Mouse (Mus musculus) neural tube, embryonic 11.5 days (tissue): Measurements from ENCODE around the gene Adck2. TPM values are rescaled to one million over a fixed set of nuclear protein-coding genes. Genes with fewer than 3 reads are reported as not detected.

ENCODE experiments used
- ATAC-seq: fragments of 200-750 bp; cut with Nextera tagmentation; 2 replicates; pipeline ENCODE4 v1.8.0; 2017; ENCODE audit warnings: moderate number of reproducible peaks, mild to moderate bottlenecking, moderate TSS enrichment, moderate library complexity; ENCODE audit not compliant: insufficient read depth, low FRiP score, low TSS enrichment
- DNase-seq: peaks from one replicate; pipeline ENCODE4 v3.0.0-alpha.2; 2015; ENCODE audit warnings: low spot score
- H3K27ac ChIP-seq: fragments of 300-500 bp; sonication (generic); 2 replicates; pipeline ENCODE4 v1.5.1; 2014; ENCODE audit warnings: low read depth, mild to moderate bottlenecking, low read length
- H3K27me3 ChIP-seq: fragments of 300-500 bp; sonication (generic); 2 replicates; pipeline ENCODE4 v1.6.1; 2014; ENCODE audit warnings: mild to moderate bottlenecking, low read length, mixed read lengths; ENCODE audit not compliant: control insufficient read depth, insufficient read depth
- H3K36me3 ChIP-seq: fragments of 300-500 bp; sonication (generic); 2 replicates; pipeline ENCODE4 v1.6.1; 2014; ENCODE audit warnings: mild to moderate bottlenecking, low read length, moderate library complexity, mixed read lengths; ENCODE audit not compliant: control insufficient read depth, insufficient read depth
- H3K4me1 ChIP-seq: fragments of 300-500 bp; sonication (generic); 2 replicates; pipeline ENCODE4 v1.6.1; 2014; ENCODE audit warnings: low read length, mixed read lengths; ENCODE audit not compliant: control insufficient read depth, insufficient read depth
- H3K4me2 ChIP-seq: fragments of 300-500 bp; sonication (generic); 2 replicates; pipeline ENCODE4 v1.6.1; 2014; ENCODE audit warnings: low read depth, mild to moderate bottlenecking, moderate library complexity
- H3K4me3 ChIP-seq: fragments of 300-500 bp; sonication (generic); 2 replicates; pipeline ENCODE4 v1.5.1; 2014; ENCODE audit warnings: low read depth, low read length
- H3K9ac ChIP-seq: fragments of 300-500 bp; sonication (generic); 2 replicates; pipeline ENCODE4 v1.6.1; 2014; ENCODE audit warnings: mild to moderate bottlenecking, low read length
- H3K9me3 ChIP-seq: fragments of 300-500 bp; sonication (generic); 2 replicates; pipeline ENCODE4 v1.6.1; 2016; ENCODE audit warnings: low read length; ENCODE audit not compliant: control insufficient read depth
- WGBS: fragments of 180-500 bp; shearing (Covaris S2); extraction: QIAGEN DNeasy Blood & Tissue Kit; methylation state at CpG from one replicate; pipeline ENCODE4 v1.1.7; 2014; 5-methylcytosine and 5-hydroxymethylcytosine counted together
- polyA plus RNA-seq: library from polyadenylated mRNA; unstranded; fragments of >200 nt; fragmentation: Nextera tagmentation; extraction: Ambion mirVana; gene quantifications from 2 replicates; pipeline ENCODE4 v1.2.1, GENCODE M21; 2014

The Adck2 gene
- polyA plus RNA-seq, 1 experiment from 2014 or later, result 32.3 TPM

- WGBS, result 96% methylated on average over 3 of the region's 3 CpGs
- no peaks in the 10 kb centered on the region for H3K27me3 ChIP-seq
- DNase-seq, result no peak
- no peak overlapping the region for H3K9ac ChIP-seq
- no peak overlapping the region for H3K4me2 ChIP-seq
- no peaks in the 10 kb centered on the region for H3K9me3 ChIP-seq
- no peaks in the 10 kb centered on the region for H3K4me1 ChIP-seq
- peaks cover 6% of the 10 kb centered on the region; the same call in 1 of the 2 replicates for H3K36me3 ChIP-seq
- no peak overlapping the region for H3K4me3 ChIP-seq
- no peak overlapping the region for H3K27ac ChIP-seq
- no peak for ATAC-seq
Observed at GRCm38 (mm10) chr6:39600851-39601250, 27.2 kb downstream of the Adck2 start.

- ATAC-seq (no peak), DNase-seq (no peak)
- Histone ChIP-seq H3K4me2 (no peak overlapping the region), H3K4me1 (no peaks in the 10 kb centered on the region), H3K36me3 (peaks cover 6% of the 10 kb centered on the region; the same call in 1 of the 2 replicates), H3K27me3 (no peaks in the 10 kb centered on the region), H3K9ac (no peak overlapping the region), H3K4me3 (no peak overlapping the region), H3K27ac (no peak overlapping the region), H3K9me3 (no peaks in the 10 kb centered on the region)
- 92% methylated on average over 3 of the region's 3 CpGs for WGBS
Observed at GRCm38 (mm10) chr6:39601828-39602227, 28.2 kb downstream of the Adck2 start.

DNA sequence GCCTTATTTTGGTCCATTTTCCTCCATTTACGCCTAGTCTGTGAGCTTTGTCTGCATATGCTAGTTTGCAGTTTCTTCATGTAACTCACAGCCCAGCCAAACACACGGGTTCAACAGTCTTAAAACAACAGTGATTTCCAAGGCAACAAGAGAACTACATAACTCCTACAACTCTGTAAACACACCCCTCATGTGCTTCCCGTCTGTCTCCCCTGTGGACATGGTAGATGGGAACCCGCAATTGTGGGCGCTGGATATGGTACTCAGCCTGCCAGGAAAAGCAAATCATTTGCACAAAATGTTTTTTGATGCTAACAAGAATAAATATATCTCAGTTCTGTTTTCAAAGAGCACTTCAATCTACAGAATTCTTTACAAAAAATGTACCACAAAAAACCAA is 30.9 kb downstream of the Adck2 start:
- Histone ChIP-seq H3K4me3 (no peak overlapping the region), H3K27ac (no peak overlapping the region), H3K9ac (no peak overlapping the region), H3K27me3 (no peaks in the 10 kb centered on the region), H3K36me3 (peaks cover 2% of the 10 kb centered on the region; the same call in 1 of the 2 replicates), H3K4me2 (no peak overlapping the region), H3K9me3 (no peaks in the 10 kb centered on the region), H3K4me1 (no peaks in the 10 kb centered on the region)
- WGBS, result 84% methylated on average over 5 of the region's 5 CpGs
- DNase-seq (no peak), ATAC-seq (no peak)

DNA sequence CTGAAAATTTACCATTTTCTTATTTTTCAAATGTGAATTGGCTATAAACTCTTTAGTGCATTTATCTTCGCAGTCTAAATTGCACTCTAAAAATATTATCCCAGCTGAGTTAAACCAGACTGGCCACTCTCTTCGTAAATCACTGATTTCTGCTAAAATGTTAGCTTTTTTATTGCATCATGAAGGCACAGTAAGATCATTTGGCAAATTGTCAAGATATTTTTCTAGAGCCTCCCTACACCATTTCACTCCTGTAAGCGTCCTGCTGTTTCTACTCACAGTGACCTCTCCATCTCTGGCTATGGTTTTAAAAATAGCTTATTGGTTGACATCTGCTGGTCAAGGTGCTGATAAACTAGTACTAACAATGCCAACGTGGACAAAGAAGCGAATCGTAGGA is 32.4 kb downstream of the Adck2 start:
- DNase-seq, result no peak
- Histone ChIP-seq H3K36me3 (no peaks in the 10 kb centered on the region), H3K9me3 (no peaks in the 10 kb centered on the region), H3K9ac (no peak overlapping the region), H3K4me1 (no peaks in the 10 kb centered on the region), H3K4me2 (no peak overlapping the region), H3K4me3 (no peak overlapping the region), H3K27me3 (no peaks in the 10 kb centered on the region), H3K27ac (no peak overlapping the region)
- WGBS, result 92% methylated on average over 6 of the region's 6 CpGs
- ATAC-seq, result no peak

DNA sequence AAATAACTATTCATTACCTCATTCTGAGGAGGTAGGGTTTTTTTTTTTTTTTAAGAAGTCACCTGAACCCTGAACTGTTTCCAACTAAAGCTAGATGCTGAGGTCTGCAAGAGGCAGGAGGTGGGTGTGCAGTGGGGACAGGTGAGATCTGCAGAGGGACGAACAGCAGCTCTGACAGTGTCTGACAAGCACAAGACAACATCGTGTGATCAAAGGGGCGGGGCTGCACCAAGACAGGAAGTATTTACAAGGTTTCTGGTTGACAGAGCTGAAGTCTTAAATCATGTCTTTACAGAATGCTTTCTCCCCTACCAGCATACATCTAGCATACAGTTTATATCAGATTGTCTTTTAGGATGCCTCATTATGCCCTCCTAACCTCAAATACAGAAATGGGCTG is 33.2 kb downstream of the Adck2 start:
- WGBS, result 85% methylated on average over 3 of the region's 3 CpGs
- H3K9ac ChIP-seq, result no peak overlapping the region
- no peaks in the 10 kb centered on the region for H3K4me1 ChIP-seq
- H3K27me3 ChIP-seq, result no peaks in the 10 kb centered on the region
- H3K27ac ChIP-seq, result no peak overlapping the region
- H3K4me2 ChIP-seq, result no peak overlapping the region
- DNase-seq (no peak), ATAC-seq (no peak)
- H3K36me3 ChIP-seq, result no peaks in the 10 kb centered on the region
- no peak overlapping the region for H3K4me3 ChIP-seq
- no peaks in the 10 kb centered on the region for H3K9me3 ChIP-seq

DNA sequence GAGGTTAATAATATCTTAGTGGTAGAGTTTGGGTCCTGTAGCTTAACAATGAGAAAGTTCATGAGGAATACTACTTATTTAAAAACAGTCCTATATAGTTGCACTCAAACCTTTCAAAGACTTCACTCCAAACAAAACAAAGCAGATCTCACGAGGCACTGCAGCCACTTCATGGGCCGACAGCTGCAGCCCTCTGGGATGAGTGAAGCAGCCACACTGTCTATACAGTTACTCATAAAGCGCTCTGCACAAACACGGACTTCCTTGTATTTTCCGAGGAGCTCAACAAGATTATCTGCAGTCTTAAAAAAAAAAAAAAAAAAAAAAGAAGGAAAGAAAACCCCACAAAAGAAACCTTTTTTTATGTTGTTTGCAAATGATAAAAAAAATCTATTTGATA is 33.7 kb downstream of the Adck2 start:
- Histone ChIP-seq H3K4me2 (no peak overlapping the region), H3K9me3 (no peaks in the 10 kb centered on the region), H3K4me3 (no peak overlapping the region), H3K36me3 (no peaks in the 10 kb centered on the region), H3K27me3 (no peaks in the 10 kb centered on the region), H3K4me1 (no peaks in the 10 kb centered on the region), H3K27ac (no peak overlapping the region), H3K9ac (no peak overlapping the region)
- 80% methylated on average over 5 of the region's 5 CpGs for WGBS
- DNase-seq (no peak), ATAC-seq (no peak)

- DNase-seq (no peak), ATAC-seq (no peak)
- 75% methylated on average over 2 of the region's 2 CpGs for WGBS
- no peaks in the 10 kb centered on the region for H3K36me3 ChIP-seq
- H3K9me3 ChIP-seq, result no peaks in the 10 kb centered on the region
- no peaks in the 10 kb centered on the region for H3K27me3 ChIP-seq
- no peak overlapping the region for H3K4me3 ChIP-seq
- H3K4me2 ChIP-seq, result no peak overlapping the region
- no peak overlapping the region for H3K9ac ChIP-seq
- no peak overlapping the region for H3K27ac ChIP-seq
- H3K4me1 ChIP-seq, result no peaks in the 10 kb centered on the region
Observed at GRCm38 (mm10) chr6:39610207-39610606, 36.5 kb downstream of the Adck2 start.

GRCm38 (mm10) chr6:39611296-39611695 is 37.6 kb downstream of the Adck2 start:
- WGBS, result 93% methylated on average over 2 of the region's 2 CpGs
- Histone ChIP-seq H3K36me3 (no peaks in the 10 kb centered on the region), H3K27me3 (no peaks in the 10 kb centered on the region), H3K4me1 (no peaks in the 10 kb centered on the region), H3K27ac (no peak overlapping the region), H3K9me3 (no peaks in the 10 kb centered on the region), H3K4me3 (no peak overlapping the region), H3K4me2 (no peak overlapping the region), H3K9ac (no peak overlapping the region)
- no peak for DNase-seq
- ATAC-seq, result no peak
